Mouse (Mus musculus) thymus, adult 2 months (tissue): ENCODE results near the gene Wnt2b. TPM values are rescaled to one million over a fixed set of nuclear protein-coding genes. Genes with fewer than 3 reads are reported as not detected.

Experiments
- DNase-seq: peaks from one replicate; pipeline ENCODE4 v3.0.0; 2021
- H3K27ac ChIP-seq: fragments of 200-500 bp; 2 replicates; pipeline ENCODE4 v1.5.1; 2012; ENCODE audit warnings: low read length, control low read depth; ENCODE audit not compliant: control insufficient read depth, insufficient read depth
- H3K27me3 ChIP-seq: fragments of 200-500 bp; 2 replicates; pipeline ENCODE4 v1.6.1; 2012; ENCODE audit warnings: mild to moderate bottlenecking, low read length, moderate library complexity, mixed read lengths; ENCODE audit not compliant: control insufficient read depth, insufficient read depth
- H3K36me3 ChIP-seq: fragments of 200-500 bp; 2 replicates; pipeline ENCODE4 v1.6.1; 2012; ENCODE audit warnings: mild to moderate bottlenecking, low read length, moderate library complexity; ENCODE audit not compliant: control insufficient read depth, insufficient read depth
- H3K4me1 ChIP-seq: fragments of 200-500 bp; replicated peaks from 2 replicates; pipeline ENCODE4 v1.6.1; 2012; ENCODE audit warnings: low read length; ENCODE audit not compliant: control insufficient read depth, insufficient read depth
- H3K4me3 ChIP-seq: fragments of 200-500 bp; 2 replicates; pipeline ENCODE4 v1.5.1; 2012; ENCODE audit warnings: mild to moderate bottlenecking, low read length, control low read depth, moderate library complexity; ENCODE audit not compliant: control insufficient read depth, insufficient read depth
- CTCF ChIP-seq: fragments of 200-500 bp; IDR thresholded peaks from 2 replicates; pipeline ENCODE4 v1.5.1; 2012; ENCODE audit warnings: mild to moderate bottlenecking, control low read depth, low read length, moderate library complexity, borderline replicate concordance; ENCODE audit not compliant: control insufficient read depth, poor library complexity, insufficient read depth; ENCODE audit errors: extremely low read depth
- POLR2A ChIP-seq: fragments of 200-500 bp; IDR thresholded peaks from 2 replicates; pipeline ENCODE4 v1.6.1; 2012; ENCODE audit warnings: mild to moderate bottlenecking, low read length, control low read depth, moderate library complexity; ENCODE audit not compliant: control insufficient read depth, poor library complexity, insufficient read depth; ENCODE audit errors: extremely low read depth
- WGBS: fragments of 180-500 bp; shearing (Covaris S2); methylation state at CpG from one replicate; pipeline ENCODE4 v1.1.7; 2018; 5-methylcytosine and 5-hydroxymethylcytosine counted together
- polyA plus RNA-seq: library from polyadenylated mRNA; depleted of rRNA; stranded (reverse); fragments of >200 nt; gene quantifications from 2 replicates; pipeline ENCODE4 v1.2.3, GENCODE M21; 2012

Gene Wnt2b
- polyA plus RNA-seq, 1 experiment = 1.2 TPM

GRCm38 (mm10) chr3:105003960-105004463 lies 42.3 kb upstream of the Wnt2b start:
- no peak overlapping the region for H3K4me3 ChIP-seq
- no peaks in the 10 kb centered on the region for H3K4me1 ChIP-seq
- H3K27me3 ChIP-seq = no peaks in the 10 kb centered on the region
- no peak for DNase-seq
- WGBS = 89% methylated on average over 14 of the region's 14 CpGs
- no peak overlapping the region for H3K27ac ChIP-seq
- no peaks in the 10 kb centered on the region for H3K36me3 ChIP-seq
- TF ChIP-seq CTCF (no peak), POLR2A (no peak)

GRCm38 (mm10) chr3:105001374-105001773 lies 39.7 kb upstream of the Wnt2b start:
- no peak overlapping the region for H3K27ac ChIP-seq
- H3K4me1 ChIP-seq = no peaks in the 10 kb centered on the region
- no peaks in the 10 kb centered on the region for H3K36me3 ChIP-seq
- no peak overlapping the region for H3K4me3 ChIP-seq
- TF ChIP-seq CTCF (no peak), POLR2A (no peak)
- no peak for DNase-seq
- no peaks in the 10 kb centered on the region for H3K27me3 ChIP-seq
- WGBS = 14% methylated on average over 6 of the region's 6 CpGs

- no peak for DNase-seq
- Histone ChIP-seq H3K27ac (no peak overlapping the region), H3K36me3 (no peaks in the 10 kb centered on the region), H3K27me3 (no peaks in the 10 kb centered on the region), H3K4me1 (no peaks in the 10 kb centered on the region), H3K4me3 (no peak overlapping the region)
- 89% methylated on average over 8 of the region's 8 CpGs for WGBS
- TF ChIP-seq CTCF = no peak
- TF ChIP-seq POLR2A = no peak
These were observed 38.8 kb upstream of the Wnt2b start for GRCm38 (mm10) chr3:105000561-105000960.

- Histone ChIP-seq H3K36me3 (no peaks in the 10 kb centered on the region), H3K27ac (no peak overlapping the region), H3K4me3 (no peak overlapping the region), H3K27me3 (no peaks in the 10 kb centered on the region), H3K4me1 (no peaks in the 10 kb centered on the region)
- WGBS = 82% methylated on average over 6 of the region's 6 CpGs
- TF ChIP-seq POLR2A = no peak
- no peak for TF ChIP-seq CTCF
- no peak for DNase-seq
These were observed 35.8 kb upstream of the Wnt2b start for GRCm38 (mm10) chr3:104997563-104997962.

- no peak for DNase-seq
- no peak overlapping the region for H3K4me3 ChIP-seq
- no peak overlapping the region for H3K27ac ChIP-seq
- 74% methylated on average over 7 of the region's 7 CpGs for WGBS
- H3K27me3 ChIP-seq = no peaks in the 10 kb centered on the region
- H3K4me1 ChIP-seq = no peaks in the 10 kb centered on the region
- H3K36me3 ChIP-seq = no peaks in the 10 kb centered on the region
- TF ChIP-seq CTCF (no peak), POLR2A (no peak)
These were observed 34.0 kb upstream of the Wnt2b start for GRCm38 (mm10) chr3:104995707-104996106.

- H3K36me3 ChIP-seq = no peaks in the 10 kb centered on the region
- H3K27me3 ChIP-seq = no peaks in the 10 kb centered on the region
- H3K4me1 ChIP-seq = no peaks in the 10 kb centered on the region
- no peak overlapping the region for H3K27ac ChIP-seq
- 85% methylated on average over 3 of the region's 3 CpGs for WGBS
- no peak for DNase-seq
- H3K4me3 ChIP-seq = no peak overlapping the region
- TF ChIP-seq POLR2A (no peak), CTCF (no peak)
These were observed 32.7 kb upstream of the Wnt2b start for GRCm38 (mm10) chr3:104994415-104994841.

- no peaks in the 10 kb centered on the region for H3K36me3 ChIP-seq
- H3K4me3 ChIP-seq = no peak overlapping the region
- H3K27me3 ChIP-seq = no peaks in the 10 kb centered on the region
- TF ChIP-seq CTCF (no peak), POLR2A (no peak)
- no peaks in the 10 kb centered on the region for H3K4me1 ChIP-seq
- no peak for DNase-seq
- H3K27ac ChIP-seq = no peak overlapping the region
- 58% methylated on average over 4 of the region's 4 CpGs for WGBS
These were observed 32.1 kb upstream of the Wnt2b start for GRCm38 (mm10) chr3:104993800-104994199.
